Mouse (Mus musculus): ENCODE data around the gene Sirt5. TPM values are rescaled to one million over a fixed set of nuclear protein-coding genes. Genes with fewer than 3 reads are reported as not detected.

Sirt5 gene
- polyA plus RNA-seq, 1 experiment from 2014 or later: 8.9 TPM

- TF ChIP-seq CTCF (IDR thresholded peaks at IDR 0.05; ENCODE audit: low read depth) (no peak), EP300 (IDR thresholded peaks at IDR 0.05; ENCODE audit: low read depth) (peak; percentile 59; the same call in 1 of the 2 replicates)
- no peak overlapping the region for H3K4me2 ChIP-seq (ENCODE audit: low read depth, low read length)
- DNase-seq (no peak), ATAC-seq (no peak)
- no peaks in the 10 kb centered on the region for H3K9me3 ChIP-seq (ENCODE audit: low read length)
- 53% methylated on average over 9 of the region's 9 CpGs for WGBS (ENCODE audit: insufficient replicate concordance)
- 0 out of 2 replicates have a peak overlapping the region, but pooled peaks have one; percentile 1 for H3K27ac ChIP-seq (ENCODE audit: low read depth)
- H3K4me1 ChIP-seq (ENCODE audit: insufficient read depth): no peaks in the 10 kb centered on the region
- no peak overlapping the region for H3K9ac ChIP-seq (replicated peaks)
- H3K27me3 ChIP-seq (ENCODE audit: insufficient read depth, low read length): no peaks in the 10 kb centered on the region
- no peaks in the 10 kb centered on the region for H3K36me3 ChIP-seq (replicated peaks; ENCODE audit: insufficient read depth, low read length)
- H3K4me3 ChIP-seq (ENCODE audit: low read depth, low read length): no peak overlapping the region
Measured at GRCm38 (mm10) chr13:43350489-43351169, 14.7 kb upstream of the Sirt5 start.

- WGBS (ENCODE audit: insufficient replicate concordance): 75% methylated on average over 4 of the region's 4 CpGs
- TF ChIP-seq CTCF (IDR thresholded peaks at IDR 0.05; ENCODE audit: low read depth) (no peak), EP300 (IDR thresholded peaks at IDR 0.05; ENCODE audit: low read depth) (no peak)
- ATAC-seq: no peak
Measured at GRCm38 (mm10) chr13:43353356-43353755, 11.9 kb upstream of the Sirt5 start.

GRCm38 (mm10) chr13:43354362-43354761 is 10.9 kb upstream of the Sirt5 start:
- H3K4me1 ChIP-seq (ENCODE audit: insufficient read depth): no peaks in the 10 kb centered on the region
- no peak overlapping the region for H3K27ac ChIP-seq (ENCODE audit: low read depth)
- TF ChIP-seq EP300 (IDR thresholded peaks at IDR 0.05; ENCODE audit: low read depth) (no peak), CTCF (IDR thresholded peaks at IDR 0.05; ENCODE audit: low read depth) (no peak)
- 75% methylated on average over 12 of the region's 12 CpGs for WGBS (ENCODE audit: insufficient replicate concordance)
- no peaks in the 10 kb centered on the region for H3K27me3 ChIP-seq (ENCODE audit: insufficient read depth, low read length)
- no peak for ATAC-seq
- H3K9me3 ChIP-seq (ENCODE audit: low read length): no peaks in the 10 kb centered on the region
- DNase-seq: no peak
- no peaks in the 10 kb centered on the region for H3K36me3 ChIP-seq (replicated peaks; ENCODE audit: insufficient read depth, low read length)
- H3K9ac ChIP-seq (replicated peaks): no peak overlapping the region
- H3K4me3 ChIP-seq (ENCODE audit: low read depth, low read length): no peak overlapping the region
- H3K4me2 ChIP-seq (ENCODE audit: low read depth, low read length): no peak overlapping the region

More at GRCm38 (mm10) chr13:43353356-43353755, 11.9 kb upstream of the Sirt5 start:
- H3K9ac ChIP-seq (replicated peaks): no peak overlapping the region
- H3K27ac ChIP-seq (ENCODE audit: low read depth): no peak overlapping the region
- H3K36me3 ChIP-seq (replicated peaks; ENCODE audit: insufficient read depth, low read length): no peaks in the 10 kb centered on the region
- no peak for DNase-seq
- no peak overlapping the region for H3K4me3 ChIP-seq (ENCODE audit: low read depth, low read length)
- no peaks in the 10 kb centered on the region for H3K4me1 ChIP-seq (ENCODE audit: insufficient read depth)
- no peaks in the 10 kb centered on the region for H3K9me3 ChIP-seq (ENCODE audit: low read length)
- no peaks in the 10 kb centered on the region for H3K27me3 ChIP-seq (ENCODE audit: insufficient read depth, low read length)
- H3K4me2 ChIP-seq (ENCODE audit: low read depth, low read length): no peak overlapping the region

GRCm38 (mm10) chr13:43356346-43357125 is 8.8 kb upstream of the Sirt5 start:
- no peak for ATAC-seq
- Histone ChIP-seq H3K4me1 (ENCODE audit: insufficient read depth) (no peaks in the 10 kb centered on the region), H3K27me3 (ENCODE audit: insufficient read depth, low read length) (no peaks in the 10 kb centered on the region), H3K27ac (ENCODE audit: low read depth) (no peak overlapping the region), H3K36me3 (replicated peaks; ENCODE audit: insufficient read depth, low read length) (no peaks in the 10 kb centered on the region), H3K9me3 (ENCODE audit: low read length) (no peaks in the 10 kb centered on the region), H3K4me3 (ENCODE audit: low read depth, low read length) (no peak overlapping the region), H3K4me2 (ENCODE audit: low read depth, low read length) (no peak overlapping the region), H3K9ac (replicated peaks) (no peak overlapping the region)
- TF ChIP-seq CTCF (IDR thresholded peaks at IDR 0.05; ENCODE audit: low read depth) (no peak), EP300 (IDR thresholded peaks at IDR 0.05; ENCODE audit: low read depth) (no peak)
- WGBS (ENCODE audit: insufficient replicate concordance): 81% methylated on average over 14 of the region's 14 CpGs
- no peak for DNase-seq

- Histone ChIP-seq H3K27ac (ENCODE audit: low read depth) (no peak overlapping the region), H3K36me3 (replicated peaks; ENCODE audit: insufficient read depth, low read length) (no peaks in the 10 kb centered on the region), H3K4me2 (ENCODE audit: low read depth, low read length) (no peak overlapping the region), H3K9ac (replicated peaks) (no peak overlapping the region), H3K9me3 (ENCODE audit: low read length) (no peaks in the 10 kb centered on the region), H3K27me3 (ENCODE audit: insufficient read depth, low read length) (no peaks in the 10 kb centered on the region), H3K4me1 (ENCODE audit: insufficient read depth) (peaks cover 3% of the 10 kb centered on the region; the same call in 1 of the 2 replicates), H3K4me3 (ENCODE audit: low read depth, low read length) (no peak overlapping the region)
- WGBS (ENCODE audit: insufficient replicate concordance): 47% methylated on average over 6 of the region's 6 CpGs
- ATAC-seq (no peak), DNase-seq (no peak)
- TF ChIP-seq EP300 (IDR thresholded peaks at IDR 0.05; ENCODE audit: low read depth) (no peak), CTCF (IDR thresholded peaks at IDR 0.05; ENCODE audit: low read depth) (no peak)
Measured at GRCm38 (mm10) chr13:43360534-43360933, 4.8 kb upstream of the Sirt5 start.

- H3K27ac ChIP-seq (ENCODE audit: low read depth): no peak overlapping the region
- 80% methylated on average over 9 of the region's 9 CpGs for WGBS (ENCODE audit: insufficient replicate concordance)
- no peak for ATAC-seq
Measured at GRCm38 (mm10) chr13:43362353-43362752, 2.9 kb upstream of the Sirt5 start.

More at GRCm38 (mm10) chr13:43362353-43362752, 2.9 kb upstream of the Sirt5 start:
- Histone ChIP-seq H3K9me3 (ENCODE audit: low read length) (no peaks in the 10 kb centered on the region), H3K9ac (replicated peaks) (no peak overlapping the region), H3K4me2 (ENCODE audit: low read depth, low read length) (no peak overlapping the region), H3K4me1 (ENCODE audit: insufficient read depth) (peaks cover 3% of the 10 kb centered on the region; the same call in 1 of the 2 replicates), H3K36me3 (replicated peaks; ENCODE audit: insufficient read depth, low read length) (no peaks in the 10 kb centered on the region), H3K4me3 (ENCODE audit: low read depth, low read length) (no peak overlapping the region), H3K27me3 (ENCODE audit: insufficient read depth, low read length) (no peaks in the 10 kb centered on the region)
- TF ChIP-seq EP300 (IDR thresholded peaks at IDR 0.05; ENCODE audit: low read depth): no peak
- TF ChIP-seq CTCF (IDR thresholded peaks at IDR 0.05; ENCODE audit: low read depth): no peak
- no peak for DNase-seq

All from liver, postnatal 0 days (tissue).